Mouse (Mus musculus) right cerebral cortex, postnatal 4 days (tissue): ENCODE data around the gene Slc25a48.
A peak's percentile ranks its signal among the peaks of the same experiment; 100 is the strongest.

ENCODE experiments used
- DNase-seq: peaks from one replicate; pipeline ENCODE4 v3.0.0-alpha.2; 2022

Slc25a48 gene

DNA sequence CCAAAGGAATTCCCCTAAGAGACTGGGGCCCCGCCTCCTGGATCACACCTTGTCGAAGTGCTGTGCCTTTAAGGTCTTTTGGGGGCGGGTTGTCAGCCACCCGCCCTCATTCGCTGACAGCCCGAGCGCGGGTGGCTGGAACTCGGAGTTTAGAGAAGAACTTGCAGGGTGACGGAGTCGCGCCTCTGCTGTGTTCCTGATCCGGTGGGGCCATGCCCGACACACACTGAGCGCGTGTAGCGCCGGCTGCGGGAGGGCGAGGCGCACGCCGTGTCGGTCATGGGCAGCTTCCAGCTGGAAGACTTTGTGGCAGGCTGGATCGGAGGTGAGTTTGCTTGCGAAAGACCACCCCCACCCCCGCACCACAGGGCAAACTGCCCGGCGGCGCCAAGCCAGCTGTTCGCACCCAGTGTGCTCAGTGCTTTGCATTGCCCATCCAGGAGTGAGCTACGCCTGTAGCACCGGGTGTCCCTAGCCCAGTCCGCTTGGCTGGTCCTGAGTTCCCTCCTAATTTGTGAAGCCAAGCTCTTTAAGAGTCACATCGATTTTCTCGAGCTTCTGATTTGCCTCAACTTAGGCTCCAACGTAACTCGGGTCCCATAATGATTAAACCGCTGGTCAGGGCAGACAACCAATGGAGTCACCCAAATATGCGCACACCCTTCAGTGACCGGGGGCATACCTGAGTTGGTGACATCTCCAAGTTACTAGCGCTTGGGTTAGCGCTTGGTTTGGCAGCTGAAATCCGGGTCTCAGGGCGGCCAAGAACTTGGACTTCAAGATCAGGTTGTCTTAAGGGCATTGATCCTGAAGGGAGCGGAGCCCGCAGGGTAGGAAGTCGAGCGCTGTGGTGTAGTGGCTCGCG is at the start of gene Slc25a48:
Gene Slc25a48 (plus strand): TSS at position 145 of the 865 bp plus-strand sequence.
- no peak for DNase-seq

DNA sequence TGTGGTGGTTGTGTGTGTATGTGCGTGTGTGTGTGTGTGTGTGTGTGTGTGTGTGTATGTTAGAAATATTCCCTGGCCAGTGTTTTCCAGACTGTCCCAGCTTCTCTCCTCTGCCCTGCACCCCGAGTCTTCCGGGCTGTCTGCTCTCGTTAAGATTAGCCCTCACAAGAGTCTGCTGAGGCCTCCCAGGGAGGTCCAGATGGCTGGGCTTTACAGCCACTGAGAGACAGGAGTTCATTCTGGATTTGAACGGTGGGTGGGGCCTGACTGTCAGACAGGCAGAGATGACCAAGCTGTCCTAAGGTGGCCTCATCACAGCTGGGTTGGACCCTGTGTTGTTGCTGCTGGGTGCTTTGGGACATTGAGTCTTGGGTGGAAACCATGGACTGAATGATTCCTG is 40.6 kb upstream of the Slc25a48 start:
- no peak for DNase-seq

DNA sequence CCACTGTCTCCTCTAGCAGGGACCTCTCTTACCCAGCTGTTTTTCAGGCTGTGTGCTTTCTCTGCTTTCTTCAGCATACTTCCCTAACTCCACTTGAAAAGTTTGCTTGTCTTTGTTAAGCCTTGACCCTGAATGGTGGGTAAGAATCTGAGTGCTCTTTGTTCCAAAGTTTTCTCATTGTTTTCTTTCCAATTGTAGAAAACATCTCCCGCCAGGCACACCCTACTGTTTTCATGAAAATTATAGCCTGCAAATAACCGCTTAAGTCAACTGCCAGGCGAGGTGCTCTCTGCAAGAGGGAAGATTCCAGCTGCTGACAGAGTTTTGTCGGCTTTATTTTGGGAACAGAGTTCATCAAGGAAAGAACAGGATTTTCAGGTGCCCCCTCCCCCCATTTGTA is 37.0 kb upstream of the Slc25a48 start:
- no peak for DNase-seq

DNA sequence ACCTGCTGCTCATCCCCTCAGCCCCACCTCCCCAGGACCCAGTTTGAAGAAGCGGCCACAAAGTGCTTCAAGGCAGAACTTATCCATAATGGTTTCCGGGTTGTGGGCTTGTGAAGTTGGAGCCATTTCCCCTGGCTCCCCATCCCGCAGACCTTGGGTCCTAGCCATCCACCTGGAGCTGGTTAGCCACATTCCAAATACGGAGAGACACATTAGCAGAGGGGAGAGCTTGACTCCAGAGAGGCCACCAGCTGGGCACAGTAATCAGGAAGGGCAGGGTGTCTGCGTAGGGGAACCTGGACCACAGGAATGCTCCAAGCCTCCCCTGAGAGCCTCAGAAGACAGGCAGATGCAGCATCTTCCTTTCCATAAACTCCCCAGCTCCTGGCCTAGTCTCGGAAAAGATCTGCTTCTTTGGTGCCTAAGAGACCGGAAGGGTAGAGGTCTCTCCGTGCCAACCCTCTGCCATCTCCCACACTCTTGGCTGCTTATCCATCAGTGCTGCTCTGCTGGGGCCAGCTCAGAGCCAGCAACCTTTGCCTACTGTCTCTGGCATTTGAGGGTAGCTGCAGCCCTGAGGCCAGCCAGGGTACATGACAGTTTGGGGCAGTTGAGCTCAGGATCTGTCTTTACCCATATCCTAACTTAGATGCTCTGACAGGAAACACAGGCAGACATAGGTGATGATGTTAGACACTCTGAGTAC is 34.6 kb upstream of the Slc25a48 start:
- DNase-seq, result no peak

DNA sequence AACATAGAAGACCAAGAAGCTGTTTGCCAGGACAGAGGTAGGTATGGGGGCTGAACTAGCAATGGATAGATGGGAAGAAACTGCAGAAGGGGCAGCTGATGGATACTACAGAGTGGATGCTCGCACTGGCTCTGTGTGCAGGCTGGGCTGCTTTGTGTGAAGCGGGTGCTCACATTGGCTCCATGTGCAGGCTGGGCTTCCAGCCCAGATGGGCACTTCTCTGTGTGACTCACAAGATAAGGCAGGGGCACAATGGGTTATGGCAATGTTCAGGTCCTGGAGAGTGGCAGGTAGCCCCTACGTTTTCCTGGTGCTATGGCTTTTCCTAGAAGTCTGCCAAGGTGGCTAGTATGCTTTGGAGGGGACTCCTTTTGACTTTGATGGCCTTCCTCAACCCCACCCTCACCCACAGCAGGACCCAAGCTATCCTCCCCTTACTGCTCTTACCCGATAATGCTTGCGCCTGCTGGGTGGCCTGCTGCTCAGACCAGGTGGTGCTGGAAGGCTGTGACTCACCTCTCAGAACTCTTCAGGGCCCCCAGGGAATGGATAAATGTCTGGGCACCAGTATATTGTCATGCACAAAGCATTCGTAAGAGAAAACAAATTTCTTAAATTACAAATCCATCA is 33.5 kb upstream of the Slc25a48 start:
- DNase-seq, result no peak

GRCm38 (mm10) chr13:56412286-56412873 is 25.8 kb upstream of the Slc25a48 start:
- no peak for DNase-seq

DNA sequence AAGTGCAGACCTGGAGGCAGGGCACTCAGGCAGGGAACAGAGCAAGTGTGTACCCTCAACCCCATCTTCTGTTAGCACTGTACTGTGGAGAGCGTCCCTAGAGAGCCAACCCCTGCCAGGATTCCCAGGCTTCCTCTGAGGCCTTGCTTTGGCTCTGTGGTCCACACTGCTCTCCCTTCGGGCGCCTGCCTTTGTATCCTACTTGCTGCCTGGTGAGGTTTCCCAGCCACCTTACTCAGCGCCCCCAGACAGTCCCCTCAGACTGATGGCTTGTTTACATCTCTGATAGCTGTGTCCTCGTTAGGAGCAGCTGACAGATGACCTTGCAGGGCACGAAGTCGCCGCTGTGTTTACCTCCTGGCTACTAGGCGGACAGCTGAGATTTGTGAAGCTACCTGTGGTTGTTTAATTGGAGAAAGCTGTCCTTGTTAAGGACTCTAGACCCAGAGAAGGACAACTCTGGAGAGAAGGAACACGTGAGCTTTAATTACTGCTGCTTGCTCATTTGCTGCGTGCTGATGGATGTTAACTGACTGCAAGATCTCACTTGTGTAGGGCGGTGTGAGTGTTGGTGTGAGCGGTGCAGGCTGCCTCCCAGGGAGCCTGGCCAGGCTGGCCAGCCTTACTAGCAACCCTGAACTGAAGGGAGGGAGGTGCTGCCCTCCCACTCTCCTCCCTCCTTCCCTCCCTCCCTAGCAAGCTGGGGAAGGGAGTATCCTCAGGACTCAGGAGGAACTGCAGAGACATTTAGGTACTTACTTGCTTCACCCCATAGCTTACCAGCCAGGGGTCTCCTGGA is 19.3 kb upstream of the Slc25a48 start:
- no peak for DNase-seq

- DNase-seq, result no peak
Observed at GRCm38 (mm10) chr13:56419538-56419937, 18.6 kb upstream of the Slc25a48 start.

GRCm38 (mm10) chr13:56422072-56422723 is 16.0 kb upstream of the Slc25a48 start:
- peak; percentile 81 for DNase-seq

- no peak for DNase-seq
Observed at GRCm38 (mm10) chr13:56425931-56426330, 12.2 kb upstream of the Slc25a48 start.

DNA sequence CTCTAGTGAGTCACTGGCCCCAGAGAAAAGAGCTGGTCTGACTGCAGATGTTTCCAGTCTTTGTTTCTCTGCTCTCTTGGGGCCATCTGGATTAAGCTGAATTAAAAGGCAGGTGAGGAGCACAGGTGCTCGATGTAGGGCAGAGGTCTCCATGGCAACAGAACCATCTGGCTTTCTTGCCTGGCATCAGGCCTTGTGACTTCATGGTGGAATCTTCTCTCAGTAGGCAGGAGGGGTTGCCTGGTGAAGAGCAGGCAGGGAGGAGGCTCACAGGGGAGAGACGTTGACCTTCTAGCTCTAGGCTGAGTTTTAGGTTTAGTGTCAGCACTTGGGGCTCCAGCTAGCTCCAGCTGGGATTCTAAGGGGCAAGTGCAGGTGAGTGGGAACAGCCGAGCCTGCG is 11.8 kb upstream of the Slc25a48 start, which contains the start of gene Gm3045:
Gene Gm3045 (plus strand): TSS at position 230 of the 400 bp plus-strand sequence.
- no peak for DNase-seq

- peak; percentile 92 for DNase-seq
Observed at GRCm38 (mm10) chr13:56428724-56429500, 9.2 kb upstream of the Slc25a48 start.

DNA sequence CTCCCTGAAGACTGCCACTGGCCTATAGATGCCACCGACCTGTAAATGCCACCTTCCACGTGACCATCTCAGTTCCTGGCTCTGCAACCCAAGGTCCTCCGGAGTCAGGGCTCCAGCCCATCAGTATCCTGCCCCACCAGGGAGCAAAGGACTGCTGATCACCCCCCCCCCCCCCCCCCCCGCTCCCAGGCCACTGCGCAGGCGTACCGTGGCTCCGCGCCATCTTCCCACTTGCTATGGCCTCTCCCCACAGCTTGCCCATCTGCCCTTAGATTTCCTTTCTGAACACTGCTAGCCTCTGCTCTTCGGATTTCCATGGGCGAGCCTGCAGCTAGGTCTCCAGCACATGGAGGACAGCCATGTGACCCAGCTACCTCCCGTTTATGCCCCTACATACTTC is 5.7 kb upstream of the Slc25a48 start:
- no peak for DNase-seq

DNA sequence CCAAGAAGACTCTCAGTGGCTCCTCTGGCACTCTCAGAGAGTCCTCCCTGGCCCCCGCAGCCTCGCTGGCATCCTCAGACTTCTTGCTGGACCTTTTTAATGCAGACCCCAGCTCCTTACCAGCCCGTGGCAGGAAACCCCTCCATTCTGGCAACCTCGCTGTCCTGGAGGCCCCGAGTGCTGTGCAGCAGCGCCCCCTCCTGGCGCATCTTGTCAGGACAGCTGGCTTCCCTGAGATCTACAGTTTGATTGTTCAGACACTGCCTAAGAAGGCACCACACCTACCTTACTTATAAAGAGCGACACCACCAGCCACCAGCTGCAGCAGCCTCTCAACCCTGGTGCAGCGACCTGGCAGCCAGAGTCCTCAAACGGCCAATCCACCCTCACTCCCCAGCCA is 4.7 kb upstream of the Slc25a48 start:
- peak; percentile 86 for DNase-seq

DNA sequence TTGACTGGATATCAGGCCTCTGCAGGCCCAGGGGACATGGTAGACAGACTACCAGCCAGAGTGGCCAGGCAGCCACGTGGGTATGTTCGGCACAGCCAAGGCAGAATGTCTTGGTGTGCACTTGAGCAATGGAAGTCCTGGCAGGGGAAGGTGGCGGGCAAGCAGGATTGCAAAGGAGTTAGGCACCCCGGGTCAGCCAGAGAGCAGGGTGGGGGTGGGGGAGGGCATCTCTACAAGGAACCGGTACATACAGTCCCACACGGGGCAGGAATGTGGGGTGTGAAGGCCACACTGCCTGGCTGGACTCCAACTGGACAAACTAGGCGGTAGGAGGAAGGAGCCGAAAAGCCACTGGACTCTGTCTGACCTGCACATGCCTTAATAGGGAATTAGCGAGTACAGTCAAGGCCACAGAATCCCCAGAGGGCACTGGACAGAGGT is 3.8 kb upstream of the Slc25a48 start:
- DNase-seq, result no peak

GRCm38 (mm10) chr13:56435615-56436287 is 2.4 kb upstream of the Slc25a48 start:
- no peak for DNase-seq

GRCm38 (mm10) chr13:56443411-56443810 is 5.3 kb downstream of the Slc25a48 start:
- DNase-seq, result no peak

DNA sequence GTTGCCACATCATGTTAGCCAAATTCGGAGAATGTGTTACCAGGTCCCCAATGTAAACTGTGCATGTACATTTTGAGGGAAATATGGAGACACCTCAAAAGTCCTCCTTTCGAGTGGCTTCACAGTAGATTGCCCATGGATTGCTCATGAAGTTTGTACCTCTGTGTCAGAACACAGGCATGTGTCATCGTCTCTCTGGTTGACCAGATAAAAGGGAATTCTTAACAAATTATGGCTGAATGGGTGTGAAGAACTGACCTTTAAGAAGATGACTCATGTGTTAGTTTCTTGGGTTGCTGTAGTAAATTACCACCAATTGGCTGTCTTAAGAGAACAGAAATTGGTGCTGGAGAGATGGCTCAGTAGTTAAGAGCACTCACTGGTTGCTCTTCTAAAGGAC is 6.0 kb downstream of the Slc25a48 start:
- DNase-seq, result no peak

GRCm38 (mm10) chr13:56444996-56445395 is 6.8 kb downstream of the Slc25a48 start:
- no peak for DNase-seq
